In the genomic region with DNA sequence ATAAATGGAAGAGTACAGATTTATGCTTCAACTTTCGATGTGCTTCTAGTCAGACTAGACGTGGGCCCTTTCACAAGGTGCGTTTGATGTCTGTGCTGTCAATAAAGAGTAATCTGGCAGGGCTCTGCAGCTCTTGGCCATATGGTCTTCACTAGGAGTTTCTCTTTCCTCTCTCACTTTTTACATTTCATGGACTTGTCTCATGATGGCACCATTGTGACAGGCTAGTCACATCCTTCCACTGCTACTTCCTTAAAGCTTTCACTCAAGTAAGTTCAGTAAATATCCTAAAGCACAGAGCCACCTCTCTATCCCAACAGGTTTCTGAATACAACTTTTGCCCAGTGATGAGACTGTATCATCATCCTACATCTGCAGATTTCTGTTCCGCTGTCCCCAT, we compare ENCODE assay signal across 8 mouse cellular contexts. TPM values are rescaled to one million over a fixed set of nuclear protein-coding genes. Genes with fewer than 3 reads are reported as not detected.
DNase-seq lines count a peak whose midpoint lies in the region; TF ChIP-seq lines count a peak whose summit lies in the region.

No protein-coding gene starts in this region.

- intact Hi-C loops in left cerebral cortex, adult 2 months (cut with DNase I): loop anchor here (1.0 to 5.0 kb wide), 2 partner anchors 133 to 251 kb away; partner anchors contain the start of gene Ccdc83

- peak; percentile 44 for TF ChIP-seq CTCF in left cerebral cortex, adult 2 months (IDR thresholded peaks at IDR 0.05)
- TF ChIP-seq CTCF in embryonic fibroblast, embryonic 13.5 days (IDR thresholded peaks at IDR 0.05; ENCODE audit: borderline replicate concordance, insufficient read depth, low read length): no peak

- no peak overlapping the region; the same call in 1 of the 2 replicates for H3K27ac ChIP-seq in left cerebral cortex, adult 2 months
- H3K27ac ChIP-seq in embryonic fibroblast, embryonic 13.5 days (ENCODE audit: insufficient read depth, low read length): peak overlapping the region; percentile 58; the same call in 1 of the 2 replicates

- no peak overlapping the region for H3K4me3 ChIP-seq in left cerebral cortex, adult 2 months
- H3K4me3 ChIP-seq in embryonic fibroblast, embryonic 13.5 days (ENCODE audit: insufficient read depth, low read length): no peak overlapping the region

- H3K4me1 ChIP-seq in embryonic fibroblast, embryonic 13.5 days (ENCODE audit: control insufficient read depth, insufficient read depth, low read length): no peaks in the 10 kb centered on the region; the same call in 1 of the 2 replicates

- peak; percentile 12 for DNase-seq in adrenal gland, postnatal 14 days
- DNase-seq in adrenal gland, postnatal 36 days: no peak
- no peak for DNase-seq in left cerebral cortex, adult 2 months (ENCODE audit: extremely low spot score in 1 of 2, low spot score in 2 of 2)
- DNase-seq in left cerebral cortex, adult 11 months (ENCODE audit: low spot score): no peak
- peak; percentile 56 for DNase-seq in lung, postnatal 25 days (ENCODE audit: low spot score)
- no peak for DNase-seq in ovary, postnatal 36 days (ENCODE audit: low spot score)
- DNase-seq in urinary bladder, postnatal 14 days (ENCODE audit: low spot score): no peak

- no peak for TF ChIP-seq POLR2A in embryonic fibroblast, embryonic 13.5 days (IDR thresholded peaks at IDR 0.05; ENCODE audit: low read depth, low read length)

RNA-seq across cellular contexts. Expression of gene Eed, which starts 35.7 kb away (rescaled TPM):
- 53.0 and 63.1 TPM in 2 replicates for total RNA-seq in adrenal gland, postnatal 14 days (2021)
- total RNA-seq in adrenal gland, postnatal 36 days (2021): 10 to 100 TPM; 41.0 to 56.5 TPM
- total RNA-seq in left cerebral cortex, adult 2 months (2021): 10 to 100 TPM; 38.4 to 41.4 TPM
- 106 and 119 TPM in 2 replicates for polyA plus RNA-seq in embryonic fibroblast, embryonic 13.5 days (2011; ENCODE audit: insufficient read length, low read depth, missing spikeins)

Comparison
In these comparisons a context has a peak if more than half of its experiments do, and no peak if none do; other contexts are left out.
1. DNase-seq: peak in adrenal gland, postnatal 14 days (single experiment) and lung, postnatal 25 days (single experiment); none in adrenal gland, postnatal 36 days (0 of 2), left cerebral cortex, adult 2 months (0 of 2), left cerebral cortex, adult 11 months (single experiment), ovary, postnatal 36 days (single experiment) and urinary bladder, postnatal 14 days (single experiment).